Mouse (Mus musculus) left cerebral cortex, postnatal 4 days (tissue): ENCODE measurements around the gene Cntn2. TPM values are rescaled to one million over a fixed set of nuclear protein-coding genes. Genes with fewer than 3 reads are reported as not detected.
"Not testable (repeated sequence)": the region's sequence is repeated elsewhere in the genome, so short reads cannot be mapped to it uniquely, and the experiment has no call there.

Source experiments
- DNase-seq: peaks from one replicate; pipeline ENCODE4 v3.0.0-alpha.2; 2022
- intact Hi-C: fragments of 180-260 bp; cut with DNase I; formaldehyde crosslinking; loops from one replicate; pipeline ENCODE4 v1.15.1; 2025
- total RNA-seq, 2 experiments: library from RNA; stranded (reverse); gene quantifications; 2 replicates each; pipeline ENCODE4 v1.2.3; 2021

The Cntn2 gene
- total RNA-seq, 2 experiments from 2014 or later: 113 to 118 TPM

GRCm38 (mm10) chr1:132516776-132517175 lies 26.3 kb downstream of the Cntn2 start:
- DNase-seq: no peak
- intact Hi-C loops: no loop called here

GRCm38 (mm10) chr1:132515339-132515738 lies 27.7 kb downstream of the Cntn2 start:
- intact Hi-C loops: no loop called here
- no peak for DNase-seq

DNA sequence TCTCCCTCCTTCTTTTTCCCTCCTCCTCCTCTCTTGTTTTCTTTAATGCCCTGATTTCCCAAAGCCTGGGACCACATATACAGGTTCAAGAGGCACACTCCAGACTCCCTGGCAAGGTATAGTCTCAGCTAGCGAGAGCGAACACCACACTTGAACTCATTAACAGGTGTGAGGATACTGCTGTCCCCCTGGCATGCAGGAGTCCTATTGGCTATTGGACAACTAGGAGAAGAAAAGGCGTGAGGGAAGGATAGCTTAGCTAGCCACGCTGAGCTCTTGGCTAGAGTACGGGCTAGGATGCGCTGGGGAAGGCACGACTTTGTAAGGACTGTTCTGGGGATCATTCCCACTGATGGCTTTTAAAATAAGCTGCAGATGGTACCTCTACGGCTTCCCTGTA lies 30.9 kb downstream of the Cntn2 start:
- intact Hi-C loops: no loop called here
- no peak for DNase-seq

DNA sequence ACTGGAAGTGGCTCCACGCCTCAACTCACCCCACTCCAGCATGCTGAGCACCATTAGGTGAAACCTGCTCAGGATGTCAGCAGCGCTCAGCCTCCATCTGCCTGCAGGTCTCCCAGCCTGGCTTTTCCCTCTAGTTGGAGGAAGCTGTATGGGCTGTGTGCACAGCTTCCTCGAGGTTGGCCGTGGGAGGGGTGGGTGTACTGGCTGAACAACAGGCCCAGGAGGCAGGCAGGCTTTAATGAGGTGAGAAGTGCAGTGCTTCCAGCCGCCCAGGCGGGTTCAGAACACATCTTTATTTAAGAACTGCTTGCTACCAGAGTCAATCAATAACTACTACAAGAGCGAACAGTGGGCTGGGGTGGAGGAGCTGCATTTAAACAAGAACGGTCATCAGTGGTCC lies 31.5 kb downstream of the Cntn2 start:
- intact Hi-C loops: no loop called here
- DNase-seq: no peak

DNA sequence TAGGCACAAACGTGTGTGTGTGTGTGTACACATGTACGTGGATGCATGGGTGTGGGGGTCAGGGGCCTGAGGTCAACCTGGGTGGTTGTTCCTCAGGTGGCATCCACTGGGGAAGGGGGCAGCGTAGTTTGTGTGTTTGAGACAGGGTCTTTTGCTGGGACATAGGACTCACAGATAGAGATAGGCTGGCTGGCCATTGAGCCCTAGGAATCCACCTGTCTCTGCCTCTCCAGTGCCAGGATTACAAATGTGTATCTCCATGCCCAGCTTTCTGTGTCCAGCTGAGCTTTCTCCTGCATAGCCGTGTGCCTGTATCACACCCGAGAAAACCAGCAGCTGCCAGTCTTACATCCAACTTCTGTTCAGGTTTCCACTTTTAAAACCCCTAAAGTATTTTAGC lies 33.3 kb downstream of the Cntn2 start:
- intact Hi-C loops: no loop called here
- no peak for DNase-seq

GRCm38 (mm10) chr1:132506656-132507055 lies 36.4 kb downstream of the Cntn2 start:
- intact Hi-C loops: no loop called here
- DNase-seq: no peak

DNA sequence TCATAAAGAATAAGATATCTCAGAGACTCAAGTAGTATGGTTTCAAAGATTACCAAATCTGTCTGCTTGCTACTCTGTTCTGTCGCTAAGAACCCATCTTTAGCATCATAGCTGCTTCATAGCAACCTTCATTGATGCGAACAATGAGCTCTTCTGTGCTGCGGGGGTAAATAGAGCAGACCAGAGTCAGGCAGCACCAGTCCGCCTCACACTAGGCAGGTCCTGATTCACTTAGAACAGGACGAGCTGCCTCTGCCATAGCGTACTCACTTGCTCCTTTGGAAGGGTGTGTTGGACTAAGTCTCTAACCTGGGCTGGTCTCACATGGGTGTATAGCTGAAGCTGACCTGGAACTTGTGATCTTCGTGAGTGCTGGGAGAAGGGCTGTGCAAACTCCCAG lies 37.0 kb downstream of the Cntn2 start, which contains the start of gene Tmem81:
Gene Tmem81 (plus strand): TSS at position 173 of the 400 bp plus-strand sequence.
- intact Hi-C loops: no loop called here
- DNase-seq: no peak

- DNase-seq: no peak
These were observed 37.9 kb downstream of the Cntn2 start for GRCm38 (mm10) chr1:132505155-132505554.

GRCm38 (mm10) chr1:132500535-132500934 lies 42.5 kb downstream of the Cntn2 start:
- no peak for DNase-seq
- intact Hi-C loops: no loop called here

More at GRCm38 (mm10) chr1:132505155-132505554, 37.9 kb downstream of the Cntn2 start:
- intact Hi-C loops: no loop called here

DNA sequence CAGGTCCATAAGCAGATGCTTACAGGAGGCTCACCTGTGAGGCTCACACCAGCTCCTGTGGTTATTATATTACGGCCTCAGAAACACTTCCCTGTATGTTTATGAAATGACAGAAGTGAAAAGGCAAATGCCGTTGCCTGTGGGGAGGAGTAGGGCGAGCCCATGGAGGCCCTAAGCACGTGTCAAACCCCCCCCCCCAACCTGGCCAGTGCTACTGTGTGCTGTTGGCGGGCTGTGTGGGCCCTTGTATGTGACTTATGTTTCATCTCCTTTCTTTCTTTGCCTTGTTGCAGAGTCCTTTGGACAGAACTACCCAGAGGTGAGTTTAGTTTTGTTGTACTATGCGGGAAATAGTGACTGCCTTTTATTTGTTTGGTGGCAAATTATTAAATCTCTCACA lies 59.3 kb downstream of the Cntn2 start:
- no peak for DNase-seq
- intact Hi-C loops: no loop called here

DNA sequence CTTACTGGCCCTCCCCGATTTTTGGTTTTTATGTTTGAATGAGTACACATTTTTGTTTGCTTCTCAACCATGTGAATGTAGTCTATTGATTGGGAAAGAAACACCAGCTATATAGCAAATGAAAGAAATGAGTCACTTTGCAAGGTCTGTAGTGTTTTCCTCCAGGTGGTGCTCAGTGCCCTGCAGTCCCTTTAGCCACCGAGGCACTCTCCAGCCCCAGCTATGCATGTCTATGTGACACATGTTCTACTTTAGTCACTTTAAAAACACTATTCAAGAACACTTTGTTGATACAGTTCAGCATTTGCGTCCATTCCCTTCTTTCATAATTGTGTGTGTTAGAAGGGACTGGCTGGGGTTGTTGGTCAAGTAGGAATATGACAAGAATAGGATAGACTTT lies 59.8 kb downstream of the Cntn2 start:
- no peak for DNase-seq
- intact Hi-C loops: no loop called here

DNA sequence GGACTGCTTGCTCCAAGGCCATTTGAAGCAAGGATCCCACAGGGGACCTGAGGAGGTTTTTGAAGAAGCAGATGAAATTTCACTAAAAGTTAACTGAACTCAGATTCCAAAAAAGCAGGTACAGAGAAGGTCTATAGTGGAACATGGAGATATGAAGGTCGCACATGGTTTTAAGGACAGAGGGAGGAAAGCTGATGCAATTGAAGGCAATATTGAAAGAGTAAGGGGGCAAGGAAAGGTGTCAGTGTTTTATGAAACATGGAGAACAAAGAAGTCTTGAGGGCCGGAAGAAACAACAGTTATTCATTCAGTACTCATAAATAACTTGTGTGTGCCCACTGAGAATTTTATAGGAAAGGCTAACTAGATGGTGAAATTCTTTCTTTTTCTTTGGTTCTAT lies 61.4 kb downstream of the Cntn2 start:
- intact Hi-C loops: no loop called here
- no peak for DNase-seq

GRCm38 (mm10) chr1:132479438-132479837 lies 63.6 kb downstream of the Cntn2 start:
- intact Hi-C loops: loop anchor here (10.0 kb wide), 1 partner anchor 115 kb away; no protein-coding TSS in a partner anchor
- no peak for DNase-seq

DNA sequence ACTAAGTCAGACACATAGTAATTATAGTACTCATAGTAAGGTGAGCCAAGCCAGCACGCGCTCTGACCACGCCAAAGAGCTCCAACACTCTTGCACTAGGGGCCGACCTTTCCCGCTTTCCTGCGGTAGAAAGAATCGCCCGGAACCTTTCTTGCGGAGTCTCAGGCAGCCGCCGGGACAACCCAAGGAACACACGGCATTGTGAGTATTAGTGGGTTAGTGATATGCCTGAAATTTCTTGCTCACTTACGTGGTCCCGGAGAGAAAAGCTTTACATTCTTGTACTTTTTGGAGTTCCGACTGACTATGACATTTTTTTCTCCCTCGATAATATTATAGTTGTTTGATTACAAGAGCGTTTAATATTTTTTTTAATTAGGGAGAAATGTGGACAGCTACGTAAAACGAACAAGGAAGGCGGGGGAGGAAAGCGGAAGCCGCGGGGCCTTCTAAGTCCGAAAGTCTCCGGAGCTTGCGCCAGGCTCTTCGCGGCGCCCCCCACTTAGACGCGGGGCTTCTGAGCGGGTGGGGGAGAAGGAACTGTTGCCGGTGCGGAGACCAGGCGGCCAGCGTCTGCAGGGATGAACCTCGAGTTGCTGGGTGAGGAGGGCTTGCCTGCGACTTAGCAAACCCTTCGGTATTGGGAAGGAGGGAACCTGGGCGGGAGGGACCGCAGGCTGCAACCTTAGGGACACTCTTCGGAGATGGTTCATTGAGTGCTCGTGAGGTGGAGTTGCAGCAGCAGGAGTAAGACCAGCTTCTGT lies 65.9 kb downstream of the Cntn2 start, which contains the start of gene Rbbp5:
Gene Rbbp5 (plus strand): TSS at position 438 of the 764 bp plus-strand sequence.
- intact Hi-C loops: loop anchor here (10.0 kb wide), 1 partner anchor 112 kb away; no protein-coding TSS in a partner anchor
- DNase-seq: peak; percentile 85

- DNase-seq: no peak
- intact Hi-C loops: loop anchor here (10.0 kb wide), 1 partner anchor 112 kb away; no protein-coding TSS in a partner anchor
These were observed 66.5 kb downstream of the Cntn2 start for GRCm38 (mm10) chr1:132476575-132476927.

- intact Hi-C loops: loop anchor here (10.0 kb wide), 1 partner anchor 110 kb away; no protein-coding TSS in a partner anchor
- DNase-seq: no peak
These were observed 68.6 kb downstream of the Cntn2 start for GRCm38 (mm10) chr1:132474496-132474895.

DNA sequence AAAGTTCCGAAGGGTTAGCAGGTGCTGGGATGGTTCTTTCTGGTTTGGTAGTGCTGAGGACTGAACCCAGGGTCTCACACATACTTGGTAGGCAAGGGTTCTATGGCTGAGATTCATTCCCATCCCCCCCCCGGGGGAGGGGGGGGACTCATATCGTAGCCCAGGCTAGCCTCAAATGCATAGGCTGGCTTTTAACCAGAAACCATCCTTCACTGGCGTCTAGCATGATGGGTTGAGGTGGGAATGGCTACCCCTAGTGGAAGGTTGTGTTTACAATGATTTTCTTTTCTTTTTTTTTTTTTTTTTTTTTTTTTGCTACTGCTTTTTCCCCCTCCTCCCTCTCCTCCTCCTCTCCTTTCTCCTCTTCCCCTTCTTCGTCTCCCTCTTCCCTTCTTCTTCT lies 70.5 kb downstream of the Cntn2 start:
- intact Hi-C loops: loop anchor here (10.0 kb wide), 1 partner anchor 108 kb away; no protein-coding TSS in a partner anchor
- no peak for DNase-seq

GRCm38 (mm10) chr1:132471499-132471898 lies 71.6 kb downstream of the Cntn2 start:
- intact Hi-C loops: loop anchor here (10.0 kb wide), 1 partner anchor 107 kb away; no protein-coding TSS in a partner anchor
- DNase-seq: no peak

DNA sequence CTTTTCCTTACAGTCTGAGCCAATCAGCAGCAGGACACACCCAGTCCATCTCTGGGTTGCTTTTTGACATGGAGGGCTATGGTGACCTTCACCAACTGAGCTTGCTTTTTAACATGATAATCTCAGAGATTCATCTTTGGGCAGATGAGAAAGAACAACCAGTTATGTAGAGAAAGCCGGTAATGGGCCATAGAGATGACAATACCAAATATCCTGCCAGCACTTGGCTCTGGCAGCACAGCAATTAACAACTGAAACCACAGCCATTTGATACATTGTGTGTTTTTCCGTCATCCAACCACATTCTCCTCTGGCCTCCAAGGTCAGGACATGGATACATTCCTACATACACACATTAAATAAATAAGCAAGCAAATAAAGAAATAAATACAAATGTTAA lies 72.0 kb downstream of the Cntn2 start:
- no peak for DNase-seq
- intact Hi-C loops: loop anchor here (10.0 kb wide), 1 partner anchor 106 kb away; no protein-coding TSS in a partner anchor

DNA sequence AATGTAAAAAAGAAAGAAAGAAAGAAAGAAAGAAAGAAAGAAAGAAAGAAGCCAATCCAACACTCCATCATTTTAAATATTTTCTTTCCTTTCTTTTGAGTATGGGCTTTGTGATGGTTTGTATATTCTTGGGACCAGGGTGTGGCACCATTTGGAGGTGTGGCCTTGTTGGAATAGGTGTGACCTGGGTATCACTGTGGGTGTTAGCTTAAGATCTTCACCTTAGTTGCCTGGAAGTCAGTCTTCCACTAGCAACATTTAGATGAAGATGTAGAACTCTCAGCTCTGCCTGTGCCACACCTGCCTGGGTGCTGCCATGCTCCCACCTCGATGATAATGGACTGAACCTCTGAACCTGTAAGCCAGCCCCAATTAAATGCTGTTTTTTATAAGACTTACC lies 73.0 kb downstream of the Cntn2 start:
- intact Hi-C loops: loop anchor here (10.0 kb wide), 1 partner anchor 105 kb away; no protein-coding TSS in a partner anchor
- not testable (repeated sequence) for DNase-seq

GRCm38 (mm10) chr1:132469519-132469918 lies 73.5 kb downstream of the Cntn2 start:
- DNase-seq: no peak
- intact Hi-C loops: no loop called here

- DNase-seq: peak; percentile 5
These were observed 74.1 kb downstream of the Cntn2 start for GRCm38 (mm10) chr1:132468926-132469325.

More at GRCm38 (mm10) chr1:132468926-132469325, 74.1 kb downstream of the Cntn2 start:
- intact Hi-C loops: no loop called here
